Mouse (Mus musculus): ENCODE measurements around the gene Fkbp2.
A peak's percentile ranks its signal among the peaks of the same experiment; 100 is the strongest.

Gene Fkbp2

GRCm38 (mm10) chr19:7013984-7014383 is 33.7 kb upstream of the Fkbp2 start:
- no peaks in the 10 kb centered on the region for H3K27me3 ChIP-seq (ENCODE audit: insufficient read depth, low read length)
- peaks cover 20% of the 10 kb centered on the region for H3K9me3 ChIP-seq (ENCODE audit: low read length)
- 0 out of 2 replicates have a peak overlapping the region, but pooled peaks have one; percentile 13 for H3K4me3 ChIP-seq (replicated peaks; ENCODE audit: low read length)
- TF ChIP-seq NANOG (IDR thresholded peaks at IDR 0.05; ENCODE audit: borderline replicate concordance, low read length): no peak
- TF ChIP-seq POU5F1 (IDR thresholded peaks at IDR 0.05; ENCODE audit: borderline replicate concordance, low read length): no peak
- no peak for TF ChIP-seq CTCF (conservative IDR thresholded peaks at IDR 0.05; ENCODE audit: low read length)
- peaks cover 33% of the 10 kb centered on the region for H3K36me3 ChIP-seq (ENCODE audit: insufficient read depth, low read length)
- peaks cover 13% of the 10 kb centered on the region for H3K4me1 ChIP-seq (replicated peaks; ENCODE audit: low read depth, low read length)

- Histone ChIP-seq H3K36me3 (ENCODE audit: insufficient read depth, low read length) (peaks cover 18% of the 10 kb centered on the region), H3K4me1 (replicated peaks; ENCODE audit: low read depth, low read length) (peaks cover 13% of the 10 kb centered on the region), H3K27me3 (ENCODE audit: insufficient read depth, low read length) (no peaks in the 10 kb centered on the region), H3K4me3 (replicated peaks; ENCODE audit: low read length) (no peak overlapping the region), H3K9me3 (ENCODE audit: low read length) (peaks cover 4% of the 10 kb centered on the region)
- TF ChIP-seq CTCF (conservative IDR thresholded peaks at IDR 0.05; ENCODE audit: low read length) (no peak), NANOG (IDR thresholded peaks at IDR 0.05; ENCODE audit: borderline replicate concordance, low read length) (no peak), POU5F1 (IDR thresholded peaks at IDR 0.05; ENCODE audit: borderline replicate concordance, low read length) (no peak)
Observed at GRCm38 (mm10) chr19:7012426-7012825, 32.1 kb upstream of the Fkbp2 start.

GRCm38 (mm10) chr19:7006892-7007593 is 26.7 kb upstream of the Fkbp2 start:
- TF ChIP-seq NANOG (IDR thresholded peaks at IDR 0.05; ENCODE audit: borderline replicate concordance, low read length): no peak
- TF ChIP-seq CTCF (conservative IDR thresholded peaks at IDR 0.05; ENCODE audit: low read length): no peak
- TF ChIP-seq POU5F1 (IDR thresholded peaks at IDR 0.05; ENCODE audit: borderline replicate concordance, low read length): no peak
- Histone ChIP-seq H3K4me1 (replicated peaks; ENCODE audit: low read depth, low read length) (peaks cover 21% of the 10 kb centered on the region), H3K9me3 (ENCODE audit: low read length) (no peaks in the 10 kb centered on the region), H3K27me3 (ENCODE audit: insufficient read depth, low read length) (no peaks in the 10 kb centered on the region), H3K4me3 (replicated peaks; ENCODE audit: low read length) (no peak overlapping the region), H3K36me3 (ENCODE audit: insufficient read depth, low read length) (no peaks in the 10 kb centered on the region)

- H3K4me3 ChIP-seq (replicated peaks; ENCODE audit: low read length): peak overlapping the region; percentile 3; the same call in 1 of the 2 replicates
- peaks cover 56% of the 10 kb centered on the region for H3K4me1 ChIP-seq (replicated peaks; ENCODE audit: low read depth, low read length)
- H3K9me3 ChIP-seq (ENCODE audit: low read length): peaks cover 19% of the 10 kb centered on the region
- peaks cover 31% of the 10 kb centered on the region for H3K36me3 ChIP-seq (ENCODE audit: insufficient read depth, low read length)
- no peak for TF ChIP-seq NANOG (IDR thresholded peaks at IDR 0.05; ENCODE audit: borderline replicate concordance, low read length)
- no peak for TF ChIP-seq POU5F1 (IDR thresholded peaks at IDR 0.05; ENCODE audit: borderline replicate concordance, low read length)
- TF ChIP-seq CTCF (conservative IDR thresholded peaks at IDR 0.05; ENCODE audit: low read length): no peak
- no peaks in the 10 kb centered on the region for H3K27me3 ChIP-seq (ENCODE audit: insufficient read depth, low read length)
Observed at GRCm38 (mm10) chr19:6999360-7000063, 19.2 kb upstream of the Fkbp2 start.

- Histone ChIP-seq H3K4me3 (replicated peaks; ENCODE audit: low read length) (no peak overlapping the region), H3K9me3 (ENCODE audit: low read length) (peaks cover 19% of the 10 kb centered on the region), H3K36me3 (ENCODE audit: insufficient read depth, low read length) (peaks cover 31% of the 10 kb centered on the region), H3K4me1 (replicated peaks; ENCODE audit: low read depth, low read length) (peaks cover 59% of the 10 kb centered on the region), H3K27me3 (ENCODE audit: insufficient read depth, low read length) (no peaks in the 10 kb centered on the region)
- no peak for TF ChIP-seq NANOG (IDR thresholded peaks at IDR 0.05; ENCODE audit: borderline replicate concordance, low read length)
- TF ChIP-seq CTCF (conservative IDR thresholded peaks at IDR 0.05; ENCODE audit: low read length): no peak
- TF ChIP-seq POU5F1 (IDR thresholded peaks at IDR 0.05; ENCODE audit: borderline replicate concordance, low read length): no peak
Observed at GRCm38 (mm10) chr19:6997721-6998290, 17.5 kb upstream of the Fkbp2 start.

GRCm38 (mm10) chr19:6996006-6996405 is 15.7 kb upstream of the Fkbp2 start, which contains the start of the genes Nudt22 and Trpt1:
Gene Nudt22 (minus strand): TSS chr19:6996117.
Gene Trpt1 (plus strand): TSS chr19:6996131.
- peaks cover 19% of the 10 kb centered on the region for H3K9me3 ChIP-seq (ENCODE audit: low read length)
- peaks cover 28% of the 10 kb centered on the region for H3K36me3 ChIP-seq (ENCODE audit: insufficient read depth, low read length)
- peaks cover 66% of the 10 kb centered on the region for H3K4me1 ChIP-seq (replicated peaks; ENCODE audit: low read depth, low read length)
- H3K4me3 ChIP-seq (replicated peaks; ENCODE audit: low read length): peak within 1 kb of the TSS; percentile 84
- no peaks in the 10 kb centered on the region for H3K27me3 ChIP-seq (ENCODE audit: insufficient read depth, low read length)
- TF ChIP-seq POU5F1 (IDR thresholded peaks at IDR 0.05; ENCODE audit: borderline replicate concordance, low read length) (no peak), CTCF (conservative IDR thresholded peaks at IDR 0.05; ENCODE audit: low read length) (no peak), NANOG (IDR thresholded peaks at IDR 0.05; ENCODE audit: borderline replicate concordance, low read length) (no peak)

GRCm38 (mm10) chr19:6995255-6995991 is 15.1 kb upstream of the Fkbp2 start:
- Histone ChIP-seq H3K4me1 (replicated peaks; ENCODE audit: low read depth, low read length) (peaks cover 72% of the 10 kb centered on the region), H3K36me3 (ENCODE audit: insufficient read depth, low read length) (peaks cover 27% of the 10 kb centered on the region), H3K9me3 (ENCODE audit: low read length) (peaks cover 19% of the 10 kb centered on the region), H3K4me3 (replicated peaks; ENCODE audit: low read length) (peak overlapping the region; percentile 84), H3K27me3 (ENCODE audit: insufficient read depth, low read length) (no peaks in the 10 kb centered on the region)
- TF ChIP-seq POU5F1 (IDR thresholded peaks at IDR 0.05; ENCODE audit: borderline replicate concordance, low read length) (no peak), NANOG (IDR thresholded peaks at IDR 0.05; ENCODE audit: borderline replicate concordance, low read length) (no peak), CTCF (conservative IDR thresholded peaks at IDR 0.05; ENCODE audit: low read length) (no peak)
